In the genomic region with DNA sequence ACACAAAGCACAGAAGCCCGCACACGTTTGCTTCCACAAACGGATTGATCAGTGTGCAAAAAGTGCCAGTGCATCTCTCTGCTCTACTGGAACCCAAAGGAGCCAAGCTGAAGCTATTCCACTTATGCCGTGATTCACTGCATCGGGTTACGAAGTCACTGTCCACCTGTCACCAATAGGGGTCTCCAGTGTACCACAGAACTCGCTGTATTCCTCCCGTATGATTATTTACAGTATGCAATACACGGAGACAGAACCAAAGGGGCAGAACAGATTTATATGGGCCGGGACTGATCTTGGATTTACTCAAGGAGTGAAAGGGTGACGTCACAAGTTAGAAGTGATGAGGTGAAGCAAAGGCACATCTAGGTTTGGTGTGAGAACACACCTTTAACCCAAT, we compare ENCODE assay signal across 8 mouse cellular contexts.
A peak's percentile ranks its signal among the peaks of the same experiment; 100 is the strongest.
DNase-seq lines count a peak whose midpoint lies in the region; ATAC-seq and TF ChIP-seq lines count a peak whose summit lies in the region.

No protein-coding gene starts in this region.

- no peaks in the 10 kb centered on the region for H3K9me3 ChIP-seq in CH12.LX (replicated peaks; ENCODE audit: low read length)
- H3K9me3 ChIP-seq in heart, embryonic 13.5 days: no peaks in the 10 kb centered on the region
- H3K9me3 ChIP-seq in kidney, embryonic 14.5 days (ENCODE audit: control insufficient read depth, low read length): no peaks in the 10 kb centered on the region
- H3K9me3 ChIP-seq in limb, embryonic 11.5 days (ENCODE audit: control insufficient read depth, low read length): no peaks in the 10 kb centered on the region

- DNase-seq in CH12.LX (ENCODE audit: extremely low read depth): peak; percentile 77
- DNase-seq in brain, adult 2 months (ENCODE audit: low read depth, low spot score): peak; percentile 86
- DNase-seq in limb, embryonic 11.5 days (ENCODE audit: low spot score): peak; percentile 80
- peak; percentile 26 for DNase-seq in naive thymus-derived CD4-positive, alpha-beta T cell, adult 2 months (ENCODE audit: low read depth)
- DNase-seq in thymus, postnatal 0 days (ENCODE audit: low spot score): peak; percentile 27

- no peak for TF ChIP-seq POLR2A in CH12.LX (IDR thresholded peaks at IDR 0.05; ENCODE audit: low read depth, low read length)
- TF ChIP-seq POLR2A in embryonic fibroblast, embryonic 13.5 days (IDR thresholded peaks at IDR 0.05; ENCODE audit: low read depth, low read length): no peak

- TF ChIP-seq CTCF in CH12.LX (conservative IDR thresholded peaks at IDR 0.05 in 1 of 2, IDR thresholded peaks at IDR 0.05 in 1 of 2; ENCODE audit: low read depth in 2 of 2, low read length in 2 of 2): peak; percentile 91 to 93
- peak; percentile 77; the same call in 1 of the 2 replicates for TF ChIP-seq CTCF in embryonic fibroblast, embryonic 13.5 days (IDR thresholded peaks at IDR 0.05; ENCODE audit: borderline replicate concordance, insufficient read depth, low read length)

- H3K36me3 ChIP-seq in CH12.LX (replicated peaks in 1 of 2; ENCODE audit: control insufficient read depth in 1 of 2, insufficient read depth in 1 of 2, low read length in 1 of 2): no peaks in the 10 kb centered on the region
- no peaks in the 10 kb centered on the region for H3K36me3 ChIP-seq in heart, embryonic 13.5 days
- no peaks in the 10 kb centered on the region for H3K36me3 ChIP-seq in kidney, embryonic 14.5 days (ENCODE audit: control insufficient read depth, insufficient read depth, low read length)
- H3K36me3 ChIP-seq in limb, embryonic 11.5 days (ENCODE audit: control insufficient read depth, insufficient read depth, low read length): no peaks in the 10 kb centered on the region

- H3K27ac ChIP-seq in CH12.LX (ENCODE audit: insufficient read depth, low read depth): no peak overlapping the region
- no peak overlapping the region for H3K27ac ChIP-seq in embryonic fibroblast, embryonic 13.5 days (ENCODE audit: insufficient read depth, low read length)
- no peak overlapping the region for H3K27ac ChIP-seq in heart, embryonic 13.5 days (replicated peaks)
- no peak overlapping the region for H3K27ac ChIP-seq in kidney, embryonic 14.5 days (ENCODE audit: low read depth, low read length)
- no peak overlapping the region for H3K27ac ChIP-seq in limb, embryonic 11.5 days (replicated peaks; ENCODE audit: low read depth, low read length)

- TF ChIP-seq EP300 in CH12.LX (IDR thresholded peaks at IDR 0.05; ENCODE audit: low read length): no peak

- H3K27me3 ChIP-seq in CH12.LX (replicated peaks): no peaks in the 10 kb centered on the region
- peaks cover 20% of the 10 kb centered on the region for H3K27me3 ChIP-seq in heart, embryonic 13.5 days (replicated peaks)
- H3K27me3 ChIP-seq in kidney, embryonic 14.5 days (ENCODE audit: control insufficient read depth, insufficient read depth, low read length): peaks cover 2% of the 10 kb centered on the region; the same call in 1 of the 2 replicates
- H3K27me3 ChIP-seq in limb, embryonic 11.5 days (ENCODE audit: control insufficient read depth, insufficient read depth, low read length): peaks cover 6% of the 10 kb centered on the region; the same call in 1 of the 2 replicates

- in situ Hi-C loops in CH12.LX (cut with MboI; ENCODE audit: low pct_ligation_motif_present, low pct_unique_long_range_greater_than_20kb, low sequenced_read_pairs): loop anchor here (10.0 to 25.0 kb wide), 2 partner anchors 196 to 598 kb away; a partner anchor contains a TSS

- no peak overlapping the region for H3K4me3 ChIP-seq in CH12.LX (replicated peaks in 1 of 3; ENCODE audit: low read depth in 2 of 3, low read length in 2 of 3, poor library complexity in 1 of 3)
- H3K4me3 ChIP-seq in embryonic fibroblast, embryonic 13.5 days (ENCODE audit: insufficient read depth, low read length): no peak overlapping the region
- peak overlapping the region; percentile 29 for H3K4me3 ChIP-seq in heart, embryonic 13.5 days
- no peak overlapping the region for H3K4me3 ChIP-seq in kidney, embryonic 14.5 days (ENCODE audit: low read length)
- H3K4me3 ChIP-seq in limb, embryonic 11.5 days (ENCODE audit: low read depth, low read length): no peak overlapping the region

- ATAC-seq in heart, embryonic 13.5 days (ENCODE audit: extremely low read depth, insufficient number of reproducible peaks, low FRiP score, low TSS enrichment): no peak
- peak; percentile 81 for ATAC-seq in kidney, embryonic 14.5 days (ENCODE audit: low FRiP score, low TSS enrichment)
- peak; percentile 65; the same call in 1 of the 2 replicates for ATAC-seq in limb, embryonic 11.5 days (ENCODE audit: insufficient number of reproducible peaks, low FRiP score, low TSS enrichment, low read depth)

- no peak overlapping the region for H3K9ac ChIP-seq in CH12.LX (ENCODE audit: insufficient read depth, low read depth)
- H3K9ac ChIP-seq in heart, embryonic 13.5 days: no peak overlapping the region
- H3K9ac ChIP-seq in kidney, embryonic 14.5 days (ENCODE audit: low read depth, low read length): no peak overlapping the region
- 0 out of 2 replicates have a peak overlapping the region, but pooled peaks have one; percentile 12 for H3K9ac ChIP-seq in limb, embryonic 11.5 days (ENCODE audit: low read length)

- dilution Hi-C loops in CH12.LX (cut with MboI; ENCODE audit: extremely low pct_ligation_motif_present, extremely low pct_unique_long_range_greater_than_20kb, low sequenced_read_pairs): no loop called here

- 4% methylated on average over 11 of the region's 11 CpGs for WGBS in heart, embryonic 13.5 days
- whole genome bisulfite sequencing in kidney, embryonic 14.5 days: 3% methylated on average over 11 of the region's 11 CpGs
- 5% methylated on average over 11 of the region's 11 CpGs for WGBS in limb, embryonic 11.5 days

- peak overlapping the region; percentile 79; the same call in 1 of the 2 replicates for H3K4me2 ChIP-seq in CH12.LX (ENCODE audit: insufficient read depth, low read depth, poor library complexity, severe bottlenecking)
- H3K4me2 ChIP-seq in heart, embryonic 13.5 days: peak overlapping the region; percentile 58
- H3K4me2 ChIP-seq in kidney, embryonic 14.5 days (replicated peaks; ENCODE audit: low read depth, low read length): no peak overlapping the region
- peak overlapping the region; percentile 2; the same call in 1 of the 2 replicates for H3K4me2 ChIP-seq in limb, embryonic 11.5 days (ENCODE audit: low read depth, severe bottlenecking)

- H3K79me2 ChIP-seq in CH12.LX (replicated peaks; ENCODE audit: control insufficient read depth, extremely low read depth, insufficient read depth, poor library complexity, severe bottlenecking): no peaks in the 10 kb centered on the region

- H3K4me1 ChIP-seq in CH12.LX (ENCODE audit: control insufficient read depth in 1 of 2, insufficient read depth in 2 of 2): no peaks in the 10 kb centered on the region
- no peaks in the 10 kb centered on the region for H3K4me1 ChIP-seq in embryonic fibroblast, embryonic 13.5 days (ENCODE audit: control insufficient read depth, insufficient read depth, low read length)
- H3K4me1 ChIP-seq in heart, embryonic 13.5 days: no peaks in the 10 kb centered on the region
- no peaks in the 10 kb centered on the region for H3K4me1 ChIP-seq in kidney, embryonic 14.5 days (ENCODE audit: control insufficient read depth, insufficient read depth, low read length)
- H3K4me1 ChIP-seq in limb, embryonic 11.5 days (ENCODE audit: control insufficient read depth, insufficient read depth, low read length): peaks cover 9% of the 10 kb centered on the region; the same call in 1 of the 2 replicates

- TF ChIP-seq RAD21 in CH12.LX (IDR thresholded peaks at IDR 0.05; ENCODE audit: low read depth, low read length): peak; percentile 97

TF ChIP-seq in CH12.LX, 34 proteins besides CTCF, POLR2A, EP300 and RAD21:
- no peak for TF ChIP-seq ELF1 (IDR thresholded peaks at IDR 0.05; ENCODE audit: low read depth, low read length)
- TF ChIP-seq PAX5 (IDR thresholded peaks at IDR 0.05; ENCODE audit: low read length): no peak
- no peak for TF ChIP-seq CHD1 (IDR thresholded peaks at IDR 0.05; ENCODE audit: low read depth, low read length)
- no peak for TF ChIP-seq KAT2A (IDR thresholded peaks at IDR 0.05; ENCODE audit: insufficient replicate concordance, low read length)
- TF ChIP-seq NELFE (IDR thresholded peaks at IDR 0.05; ENCODE audit: low read depth, low read length): no peak
- no peak for TF ChIP-seq POLR2AphosphoS2 (IDR thresholded peaks at IDR 0.05; ENCODE audit: low read depth, low read length)
- TF ChIP-seq ZC3H11A (IDR thresholded peaks at IDR 0.05; ENCODE audit: low read depth, low read length): peak; percentile 61
- TF ChIP-seq MAX (IDR thresholded peaks at IDR 0.05; ENCODE audit: low read length): no peak
- TF ChIP-seq CHD2 (IDR thresholded peaks at IDR 0.05; ENCODE audit: low read length): no peak
- no peak for TF ChIP-seq MXI1 (IDR thresholded peaks at IDR 0.05; ENCODE audit: low read depth, low read length)
- TF ChIP-seq USF1 (IDR thresholded peaks at IDR 0.05; ENCODE audit: low read depth, low read length): no peak
- TF ChIP-seq SMC3 (IDR thresholded peaks at IDR 0.05; ENCODE audit: low read depth, low read length): peak; percentile 85

Comparison
In these comparisons a context has a peak if more than half of its experiments do, and no peak if none do; other contexts are left out.
1. DNase-seq: peak in every context shown above with its lines; median percentile 86 in brain, adult 2 months; 80 in limb, embryonic 11.5 days; 77 in CH12.LX; 27 in thymus, postnatal 0 days; 26 in naive thymus-derived CD4-positive, alpha-beta T cell, adult 2 months.